Mouse (Mus musculus) urinary bladder, postnatal 4 days (tissue): ENCODE results near the gene Rapgef2.

Experiments used
- DNase-seq, 2 experiments: peaks; one replicate each; pipeline ENCODE4 v3.0.0; 2021 to 2022; ENCODE audit warnings: low spot score in 2 of 2

The Rapgef2 gene

DNA sequence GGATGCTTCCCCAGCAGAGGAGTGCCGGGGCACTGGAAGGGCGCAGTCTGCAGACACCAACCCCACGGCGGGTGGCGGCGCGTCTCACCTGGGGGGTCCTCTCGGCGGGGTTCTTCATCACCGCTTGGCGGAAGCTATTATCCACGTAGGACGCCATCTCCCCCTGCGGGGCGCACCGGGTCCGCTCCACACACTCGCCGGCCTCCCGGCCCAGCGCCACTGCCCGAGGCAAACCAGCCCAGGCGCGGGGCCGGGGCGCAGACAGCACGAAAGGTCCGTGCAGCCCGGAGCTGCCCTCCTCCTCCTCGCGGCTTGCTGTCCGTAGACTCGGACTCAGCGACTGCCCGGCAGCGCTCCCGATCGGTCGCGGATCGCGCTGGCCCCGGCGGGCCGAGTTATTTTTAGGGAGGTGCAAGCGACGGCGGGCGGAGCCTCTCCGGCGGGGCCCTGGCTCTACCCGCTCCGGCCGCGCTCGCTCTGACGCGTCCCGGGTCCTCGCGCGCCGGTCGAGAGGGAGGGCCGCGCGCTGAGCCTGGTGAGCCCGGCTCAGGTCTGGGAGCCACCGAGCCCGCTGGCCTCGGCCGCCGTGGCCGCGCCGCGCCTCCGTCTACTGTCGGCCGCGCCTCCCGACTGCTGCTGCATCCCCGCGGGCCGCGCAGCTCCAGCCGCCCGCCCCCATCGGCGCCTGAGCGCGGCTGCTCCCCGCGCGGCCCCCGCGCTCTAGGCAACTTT, at the start of gene Rapgef2:
TSS of gene Rapgef2 (minus strand) at position 142 of the 732 bp plus-strand sequence.
- DNase-seq, result peak; percentile 74

DNA sequence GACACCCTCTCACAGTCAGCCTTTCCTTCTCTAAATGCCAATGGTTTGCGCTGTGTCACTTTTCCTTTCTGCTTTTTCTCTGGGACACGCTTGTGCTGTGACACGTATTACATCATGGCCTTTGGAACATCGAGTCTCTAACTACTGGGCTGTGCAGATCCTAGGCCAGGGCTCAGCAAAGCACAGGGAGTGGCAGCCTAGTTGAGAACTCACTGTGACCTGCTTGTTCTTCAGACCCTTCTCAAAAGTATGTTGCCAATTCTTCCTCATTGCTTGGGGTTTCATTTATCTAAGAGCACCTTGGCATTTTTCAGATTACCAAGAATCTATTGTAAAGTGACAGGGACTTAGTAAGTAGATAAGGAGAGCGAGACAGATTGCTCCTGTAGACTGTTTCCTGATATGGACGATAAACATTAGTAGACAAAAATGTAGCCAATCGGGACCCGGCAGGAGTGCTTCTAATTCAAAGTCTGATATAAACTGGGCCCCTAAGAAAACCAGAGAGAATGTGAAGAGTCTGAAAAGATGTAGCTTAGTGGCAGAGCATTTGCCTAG, 47.4 kb upstream of the Rapgef2 start:
- DNase-seq, result no peak

DNA sequence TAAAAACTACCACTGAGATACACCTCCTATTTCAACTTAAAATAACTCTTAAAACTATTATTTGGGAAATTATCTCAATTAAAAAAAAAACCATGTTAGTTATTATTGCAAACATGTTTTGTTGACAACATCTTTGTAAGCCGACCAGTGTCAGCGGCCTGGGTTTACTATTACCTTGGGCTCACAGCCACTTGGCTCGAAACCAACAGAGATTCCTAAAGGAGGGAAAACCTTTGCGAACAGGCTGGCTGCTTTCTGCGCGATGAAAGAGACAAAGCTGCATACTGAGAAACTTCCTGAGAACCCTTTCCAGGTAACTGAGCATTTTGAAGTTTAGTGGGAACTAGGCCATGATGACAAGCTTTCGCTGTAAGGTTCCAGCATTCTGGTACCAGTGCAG, 46.7 kb upstream of the Rapgef2 start:
- no peak for DNase-seq

DNA sequence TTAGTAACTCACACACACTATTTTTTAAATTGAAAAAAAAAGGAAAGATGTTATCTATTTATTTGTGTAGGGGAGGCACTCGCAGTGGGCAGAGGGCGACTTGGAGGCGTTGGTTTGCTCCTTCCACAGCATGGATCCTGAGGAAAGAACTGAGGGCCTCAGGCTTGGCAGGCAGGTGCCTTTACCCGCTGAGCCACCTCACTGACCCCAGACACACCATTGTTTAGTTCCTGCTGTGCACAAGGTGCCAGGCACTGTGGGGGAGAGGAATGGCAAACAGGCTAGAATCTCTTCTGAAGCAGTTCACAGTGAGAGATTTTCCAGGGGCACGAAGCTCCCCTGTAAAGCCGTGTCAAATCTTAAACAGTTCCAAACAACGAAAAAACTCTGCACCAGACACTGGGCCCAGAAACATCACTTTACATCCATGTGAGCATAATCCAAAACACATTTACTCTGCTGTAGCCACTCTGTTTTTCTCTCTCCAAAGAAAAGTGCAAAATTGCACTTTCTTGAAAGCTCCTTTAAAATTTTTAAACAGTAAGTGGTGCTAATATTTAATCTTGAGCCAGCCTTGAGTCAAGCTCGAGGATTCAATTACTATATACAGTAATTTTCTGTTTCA, 43.5 kb upstream of the Rapgef2 start:
- DNase-seq, result no peak

DNA sequence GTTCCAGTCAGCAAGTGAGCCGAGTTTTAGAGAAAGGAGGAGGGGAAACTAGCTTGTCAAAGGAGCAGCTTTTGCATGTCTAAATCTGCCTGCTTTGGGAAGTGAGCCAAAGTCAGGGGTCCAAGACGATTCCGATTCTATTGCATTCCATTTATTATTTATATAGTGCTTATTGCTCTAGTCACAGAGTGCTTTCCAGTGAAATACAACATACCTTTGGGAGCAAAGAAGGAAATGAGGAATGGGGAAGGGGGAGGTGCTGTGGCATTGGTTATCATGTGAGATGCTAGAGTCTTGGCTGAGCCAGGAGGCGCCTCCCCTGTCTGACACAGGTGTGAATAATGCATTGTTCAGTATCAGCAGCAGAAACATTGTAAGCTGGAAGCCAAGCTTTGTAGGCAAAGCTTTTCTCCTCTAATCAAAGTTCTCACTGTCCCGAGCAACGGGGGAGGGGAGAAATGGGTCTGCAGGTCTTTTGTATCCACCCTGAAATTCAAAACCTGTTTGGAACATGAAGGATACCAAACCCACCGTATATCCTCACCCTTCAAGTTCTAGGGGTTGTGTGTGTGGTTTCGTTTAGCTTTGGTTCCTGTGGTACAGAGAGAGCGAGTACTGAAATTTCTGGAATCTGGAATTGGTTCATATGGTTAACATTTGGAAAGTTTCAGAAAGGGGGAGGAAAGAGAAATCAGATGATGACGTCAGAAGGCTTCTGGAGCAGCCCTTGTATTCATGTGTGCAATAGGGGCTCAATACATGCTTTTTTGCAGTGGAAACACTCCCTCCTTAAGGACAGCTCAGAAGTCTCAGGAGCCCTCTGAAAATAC, 38.6 kb upstream of the Rapgef2 start:
- DNase-seq, result no peak

DNA sequence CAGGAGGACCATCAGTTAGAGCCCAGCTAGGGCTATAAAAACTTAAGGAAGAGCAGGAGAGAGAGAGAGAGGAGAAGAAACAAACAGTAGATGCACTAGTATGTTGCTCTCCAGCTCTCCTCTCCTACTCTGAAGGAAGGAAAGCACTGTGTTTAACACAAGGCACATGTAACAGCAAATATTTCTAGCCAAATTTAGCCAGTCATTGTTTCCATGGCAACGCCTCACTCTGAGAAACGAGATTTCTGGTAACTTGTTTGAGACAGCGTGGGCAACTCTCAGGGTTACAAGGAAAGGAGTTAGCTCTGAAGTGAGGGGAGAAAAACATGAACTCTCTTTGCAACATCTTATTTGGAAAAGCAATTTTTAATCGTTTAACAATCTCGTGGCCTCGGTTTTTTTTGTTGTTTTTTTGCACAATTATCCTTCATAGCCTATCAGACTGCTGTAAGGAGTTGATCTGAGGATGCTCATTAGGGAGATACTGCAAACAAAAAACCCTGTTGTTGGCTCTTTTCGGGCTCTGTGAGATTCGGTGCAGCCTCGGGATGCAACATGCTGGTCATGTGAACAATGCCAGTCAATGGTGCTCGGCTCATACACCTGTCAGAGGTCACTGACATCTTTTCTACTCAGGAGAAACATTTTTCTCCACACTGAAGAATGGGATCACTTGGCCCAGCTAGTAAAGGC, 27.8 kb upstream of the Rapgef2 start:
- no peak for DNase-seq

DNA sequence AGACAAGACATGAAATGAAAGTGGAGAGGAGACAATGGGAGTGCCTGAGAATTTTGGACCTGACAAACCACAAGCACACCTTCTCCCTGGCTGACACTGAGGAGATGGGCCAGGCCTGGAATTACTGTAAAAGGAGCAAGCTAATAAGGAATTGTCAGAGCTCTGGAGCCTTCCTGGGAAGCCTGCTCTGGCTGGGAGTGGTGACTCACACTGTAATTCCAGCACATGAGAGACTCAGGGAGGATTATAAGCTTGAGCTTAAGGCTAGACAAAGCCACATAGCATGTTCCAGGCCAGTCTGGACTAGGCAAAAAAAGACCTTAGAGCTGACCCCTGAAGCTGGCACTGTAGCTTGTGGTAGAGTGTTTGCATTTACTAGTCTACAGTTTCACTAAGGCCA, 25.6 kb upstream of the Rapgef2 start:
- no peak for DNase-seq

DNA sequence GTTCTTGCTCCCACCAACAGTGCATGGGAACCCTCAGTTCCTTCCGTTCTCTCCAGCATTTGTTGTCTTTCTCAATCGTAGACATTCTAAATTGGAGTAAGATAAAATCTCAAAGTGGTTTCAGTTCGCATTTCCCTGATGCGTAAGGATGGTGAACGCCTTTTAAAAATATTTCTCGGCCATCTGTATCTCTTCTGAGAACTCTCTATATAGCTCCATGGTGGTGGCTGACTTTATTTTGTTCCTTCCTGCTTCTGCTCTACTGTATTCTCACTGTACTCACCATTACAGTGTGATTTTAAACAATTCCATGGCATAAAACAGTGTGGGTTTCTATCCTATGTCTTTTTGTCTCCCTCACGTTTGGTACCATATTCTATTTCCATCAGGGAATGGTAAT, 23.9 kb upstream of the Rapgef2 start:
- no peak for DNase-seq

DNA sequence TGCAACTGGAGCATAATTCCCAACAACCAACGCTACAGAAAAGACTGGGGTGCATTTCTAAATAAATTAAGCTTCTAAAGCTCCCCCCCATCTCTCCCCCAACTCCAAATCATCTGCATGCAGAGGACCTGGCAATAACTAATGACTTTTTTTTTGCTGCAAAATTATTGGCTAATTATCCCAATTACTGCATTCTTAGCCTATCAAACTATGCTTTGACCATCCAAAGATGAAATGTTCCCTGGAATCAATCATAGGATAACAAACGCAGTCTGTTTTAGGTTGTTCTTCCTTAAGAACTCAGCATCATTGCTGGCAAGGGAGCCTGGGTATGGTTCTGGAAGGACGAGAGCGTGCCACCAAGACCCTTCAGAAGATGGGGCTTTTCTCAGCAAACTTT, 22.3 kb upstream of the Rapgef2 start:
- no peak for DNase-seq

DNA sequence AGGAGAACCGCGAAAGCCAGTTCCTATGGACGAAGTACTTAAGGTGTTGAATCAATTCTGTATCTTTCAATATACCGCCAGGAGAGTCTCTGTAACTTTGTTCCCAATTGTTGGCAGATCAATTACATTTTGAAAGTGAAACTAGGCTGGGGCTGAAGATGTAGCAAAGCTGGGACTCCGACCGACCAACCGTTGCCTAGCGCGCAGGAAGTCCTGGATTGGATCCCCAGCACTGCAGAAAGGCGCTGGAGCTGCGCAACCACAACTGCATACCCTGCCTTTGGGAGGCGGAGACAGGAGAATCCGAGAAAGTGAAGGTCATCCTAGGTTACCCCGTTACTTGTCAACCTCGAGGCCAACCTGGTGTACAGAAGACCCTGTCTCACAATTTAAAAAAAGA, 13.1 kb upstream of the Rapgef2 start:
- no peak for DNase-seq

DNA sequence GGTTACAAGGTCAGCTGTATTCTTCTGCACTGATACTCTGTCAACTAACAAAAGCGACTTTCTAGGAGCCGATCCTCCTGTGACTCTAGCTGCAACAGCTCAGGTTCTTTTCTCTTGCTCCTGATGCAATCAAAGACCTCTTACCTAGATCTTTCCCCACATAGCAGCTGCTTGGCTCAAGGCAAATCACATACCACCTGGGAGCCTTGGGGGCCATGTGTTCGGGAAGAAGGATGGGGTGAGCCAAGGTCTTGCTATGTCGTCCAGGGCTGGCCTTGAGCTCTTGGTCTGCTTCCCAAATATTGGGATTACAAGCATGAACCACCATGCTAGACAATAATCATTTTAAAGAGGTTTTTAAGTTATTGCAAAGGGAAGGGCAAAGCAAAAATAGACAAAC, 11.0 kb upstream of the Rapgef2 start:
- no peak for DNase-seq

DNA sequence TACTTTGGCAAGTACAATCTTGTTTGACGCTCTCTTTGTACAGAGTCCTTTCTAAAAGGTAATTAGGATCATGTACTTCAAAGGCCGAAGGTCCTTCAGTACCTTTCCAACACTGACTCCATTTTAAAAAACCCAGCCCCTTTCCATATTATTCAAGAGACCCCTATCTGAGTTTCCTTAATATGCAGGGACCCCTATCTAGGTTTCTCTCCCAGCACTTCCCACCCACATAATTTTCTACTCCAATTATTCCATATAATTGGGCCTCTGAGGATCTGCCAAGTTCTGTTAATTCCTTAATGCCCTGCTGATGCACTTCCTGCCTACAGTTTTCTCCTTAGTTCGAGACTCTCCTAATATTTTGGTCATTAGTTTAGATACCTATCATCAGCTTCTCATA, 10.3 kb upstream of the Rapgef2 start:
- DNase-seq, result no peak

DNA sequence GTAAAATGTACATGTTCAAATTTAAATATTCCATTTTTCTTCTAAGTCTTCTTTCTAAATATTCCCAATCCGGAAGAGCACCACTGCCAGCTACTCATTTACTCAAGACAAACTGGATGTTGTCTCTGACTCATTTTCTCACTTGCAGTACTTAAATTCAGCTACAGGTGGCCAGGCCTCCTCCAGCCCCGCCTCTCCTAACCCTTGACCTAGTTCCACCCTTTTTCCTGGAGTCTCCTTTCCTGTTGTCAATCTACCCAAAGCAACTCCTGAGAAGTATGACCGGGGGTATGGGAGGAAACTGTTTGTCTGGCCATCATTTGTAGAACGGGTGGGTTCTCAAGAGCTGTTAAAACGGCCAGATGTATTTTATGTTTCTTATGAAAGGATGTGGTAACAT, 9.7 kb upstream of the Rapgef2 start:
- no peak for DNase-seq

DNA sequence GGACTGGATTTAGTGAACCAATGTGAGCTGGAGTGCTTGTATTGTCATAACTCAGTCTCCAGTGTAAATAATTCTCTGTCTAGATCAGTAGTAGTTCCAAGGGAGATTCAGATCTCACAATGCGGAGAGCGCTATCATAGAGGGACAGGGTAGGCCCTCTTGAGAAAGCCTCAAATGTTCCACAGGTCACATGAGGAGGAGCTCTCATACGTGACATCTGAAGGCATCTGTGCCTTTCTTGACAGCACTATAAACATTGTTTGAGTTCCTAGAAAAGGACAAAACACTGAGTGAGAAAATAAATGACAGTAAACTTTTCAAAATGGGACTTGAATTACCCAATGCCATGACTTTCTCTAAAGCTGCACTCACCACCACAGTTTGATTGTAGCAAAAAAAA, 8.4 kb upstream of the Rapgef2 start:
- no peak for DNase-seq

DNA sequence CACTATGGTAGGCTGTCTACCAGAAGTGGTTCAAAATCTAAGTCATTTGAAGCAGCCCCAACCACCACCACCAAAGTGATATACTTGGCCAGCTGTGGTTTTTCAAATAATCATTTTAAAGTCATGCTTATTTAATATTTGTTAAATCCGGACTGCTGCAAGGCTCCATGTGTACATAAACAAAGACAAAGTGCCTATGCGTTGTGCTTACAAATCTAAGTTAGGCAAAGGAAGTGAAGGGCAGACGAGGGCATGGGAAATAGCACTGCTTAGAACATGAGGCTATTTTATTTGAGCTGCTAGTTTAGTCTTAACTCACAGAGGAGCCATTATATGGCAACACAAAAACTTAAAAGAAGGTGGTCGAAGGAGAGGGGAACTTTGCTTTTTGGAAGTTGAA, 6.7 kb upstream of the Rapgef2 start:
- no peak for DNase-seq

DNA sequence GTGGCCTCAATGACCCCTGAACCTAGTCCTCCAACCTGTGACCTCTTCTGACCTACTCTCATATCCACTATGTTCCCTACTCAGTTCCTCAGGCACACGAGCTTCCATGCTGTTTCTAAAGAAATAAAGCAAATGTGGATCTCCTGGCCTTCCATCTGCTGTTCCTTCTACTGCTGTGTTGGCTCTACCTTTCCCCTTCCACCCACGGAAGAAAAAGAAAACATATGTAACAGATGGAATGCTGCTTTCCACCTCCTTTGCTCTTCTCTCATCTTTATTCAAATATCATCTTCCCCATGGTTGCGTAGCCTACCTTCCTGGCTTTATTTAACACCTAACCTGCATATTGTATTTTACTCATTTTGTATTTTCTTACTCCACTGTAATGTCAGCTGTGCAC, 2.7 kb upstream of the Rapgef2 start:
- no peak for DNase-seq

DNA sequence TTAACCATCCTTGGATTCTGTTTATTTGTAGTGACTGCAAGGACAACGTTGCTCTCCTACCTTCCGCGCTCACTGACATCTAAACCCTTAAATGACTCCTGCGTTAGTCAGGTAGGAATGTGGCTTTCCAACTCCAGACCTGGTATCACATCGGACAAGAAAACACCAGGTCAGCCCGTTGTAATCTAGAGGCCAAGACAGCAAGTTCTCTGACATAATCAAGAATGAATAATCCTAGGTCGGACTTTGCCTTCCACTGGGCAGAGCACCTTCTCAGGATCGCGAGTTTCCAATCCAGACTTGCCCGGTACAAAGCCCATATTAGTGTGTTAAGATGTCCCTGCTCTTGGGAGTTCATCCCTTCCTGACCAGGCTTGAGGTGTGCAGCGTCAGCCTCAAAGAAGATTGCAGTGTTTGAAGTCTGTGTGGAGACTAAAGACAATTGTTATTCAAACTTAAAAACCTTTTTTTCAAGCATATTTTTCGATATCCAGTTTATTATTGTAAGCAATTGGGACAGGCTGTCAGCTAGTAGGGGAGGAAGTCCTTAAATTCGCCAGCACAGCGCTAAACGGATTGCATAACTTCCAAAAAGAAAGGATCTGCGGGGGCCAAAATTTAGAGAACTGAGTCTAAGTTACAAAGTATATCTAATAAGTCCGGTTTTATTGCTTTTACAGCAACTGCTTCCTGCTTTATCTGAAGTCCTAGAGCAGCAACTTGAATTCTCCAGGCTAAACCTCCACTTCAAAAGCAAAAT, 1.6 kb upstream of the Rapgef2 start:
- DNase-seq, result no peak

DNA sequence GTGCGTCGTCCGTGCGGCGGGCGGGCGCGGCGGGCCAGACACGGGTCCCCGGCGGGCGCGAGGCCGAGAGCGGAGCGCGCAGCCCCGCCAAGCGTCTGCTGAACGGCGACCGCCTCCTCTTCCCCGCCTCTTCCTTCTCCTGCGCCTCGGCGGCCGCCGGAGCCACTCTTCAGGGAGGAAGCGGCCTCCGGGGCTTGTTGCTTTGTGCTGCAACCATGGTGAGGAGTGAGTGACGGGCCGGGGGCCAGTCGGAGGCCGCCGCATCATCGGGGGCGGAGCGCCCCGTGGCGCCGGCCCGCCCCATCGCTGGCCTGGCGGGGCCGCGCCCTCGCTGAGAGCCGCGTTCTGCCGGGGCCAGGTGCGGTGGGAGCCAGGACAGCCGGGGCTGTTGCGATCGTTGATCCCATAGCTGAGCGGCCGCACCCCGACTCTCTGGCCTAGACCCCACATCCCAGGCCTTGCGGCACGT, 825 bp upstream of the Rapgef2 start:
- peak; percentile 93 to 94 for DNase-seq

DNA sequence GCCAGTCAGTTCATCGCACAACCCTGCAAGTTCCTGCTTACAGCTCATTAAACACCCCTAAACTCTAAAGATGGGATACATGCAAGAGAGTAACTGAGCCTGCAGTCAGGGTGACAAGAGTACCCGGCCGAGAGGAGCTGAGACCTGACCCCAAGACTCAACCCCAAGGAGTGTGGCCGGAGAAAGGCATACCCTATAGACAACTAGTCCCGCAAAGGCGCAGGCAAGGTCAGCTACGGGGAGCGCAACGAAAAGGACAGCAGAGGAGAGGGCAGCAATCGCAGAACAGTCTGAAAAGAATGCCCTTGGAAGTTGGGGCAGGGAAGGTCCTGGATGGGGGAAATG, 314 bp downstream of the Rapgef2 start:
- DNase-seq, result peak in 1 of 2 experiments; percentile 19

DNA sequence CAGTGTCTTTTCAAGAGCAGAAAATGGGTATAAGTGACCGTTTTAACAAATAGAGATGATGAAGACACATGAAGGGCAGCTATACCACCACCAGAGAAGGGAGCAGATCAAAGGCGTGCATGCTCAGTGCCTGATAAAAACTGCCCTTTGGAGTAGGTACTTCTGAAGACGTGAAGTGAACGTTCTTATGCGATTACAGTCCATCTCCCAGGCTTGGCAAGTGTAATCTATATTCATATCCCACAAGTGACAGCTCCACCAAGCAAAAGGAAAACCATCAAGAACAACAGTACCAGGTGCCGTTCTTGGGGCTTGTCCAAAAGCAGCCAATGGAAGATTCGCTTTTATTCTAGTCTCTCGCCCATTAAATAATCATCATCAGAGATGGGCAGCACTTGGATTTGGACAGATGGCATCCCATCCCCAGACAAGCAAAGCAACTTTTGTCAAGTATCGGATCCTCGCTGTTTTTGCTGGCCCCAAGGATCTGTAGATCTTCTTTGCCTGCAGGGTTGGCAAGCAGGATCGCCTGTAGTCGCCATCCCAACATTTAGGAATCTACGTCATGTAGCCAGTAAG, 1.1 kb downstream of the Rapgef2 start:
- DNase-seq, result no peak

DNA sequence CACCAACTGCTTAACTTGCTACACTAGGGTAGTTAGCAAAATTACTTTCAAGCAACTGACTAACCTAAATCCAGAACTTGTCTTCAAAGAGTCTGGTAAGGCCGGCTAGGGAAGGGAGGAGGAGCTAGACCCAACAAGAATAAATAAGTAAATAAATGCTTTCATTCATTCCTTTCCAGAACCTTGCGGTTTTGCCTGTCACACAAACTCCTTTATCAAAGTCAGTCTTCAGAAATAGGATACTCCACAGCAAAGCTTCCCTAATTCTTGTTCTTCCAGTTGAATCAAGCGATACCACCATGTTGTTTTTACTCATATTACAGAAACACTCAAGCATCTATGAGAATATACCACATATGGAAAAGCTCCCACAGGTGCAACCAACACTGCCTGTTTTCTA, 2.3 kb downstream of the Rapgef2 start:
- no peak for DNase-seq
